Mouse (Mus musculus): ENCODE measurements around the gene Zfhx3. TPM values are rescaled to one million over a fixed set of nuclear protein-coding genes. Genes with fewer than 3 reads are reported as not detected.

Zfhx3 gene
- polyA plus RNA-seq, 1 experiment from 2014 or later, result 19.8 TPM

DNA sequence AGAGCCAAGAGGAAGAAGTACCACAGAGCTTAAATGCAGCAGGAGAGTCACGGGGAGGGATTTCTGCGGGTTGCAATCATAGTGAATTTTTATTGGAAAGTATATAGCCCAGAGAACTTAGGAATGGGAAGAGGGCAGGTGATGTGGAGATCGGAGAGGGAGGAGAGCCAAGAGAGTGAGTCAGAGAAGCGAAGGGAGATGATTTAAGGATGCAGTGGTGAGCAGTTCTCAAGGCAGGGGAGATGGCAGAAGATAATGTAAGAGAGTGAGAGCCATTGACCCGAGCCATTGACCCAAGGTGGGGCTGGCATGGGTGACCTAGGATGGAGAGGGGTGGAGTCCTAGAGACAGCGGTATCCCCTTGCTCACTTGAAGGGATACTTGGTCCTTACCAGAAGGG, 838.3 kb downstream of the Zfhx3 start:
- Histone ChIP-seq H3K27me3 (ENCODE audit: insufficient read depth, low read length) (no peaks in the 10 kb centered on the region), H3K36me3 (ENCODE audit: insufficient read depth) (no peaks in the 10 kb centered on the region), H3K4me1 (ENCODE audit: insufficient read depth) (peaks cover 11% of the 10 kb centered on the region), H3K9me3 (ENCODE audit: low read depth, low read length) (no peaks in the 10 kb centered on the region), H3K9ac (no peak overlapping the region), H3K4me2 (no peak overlapping the region), H3K4me3 (ENCODE audit: low read depth, low read length) (no peak overlapping the region), H3K27ac (ENCODE audit: low read depth) (peak overlapping the region; percentile 30; the same call in 1 of the 2 replicates)
- ATAC-seq (ENCODE audit: insufficient read depth) (no peak), DNase-seq (no peak)
- 83% methylated on average over 6 of the region's 6 CpGs for WGBS
- TF ChIP-seq CTCF (IDR thresholded peaks at IDR 0.05; ENCODE audit: low read depth), result no peak

DNA sequence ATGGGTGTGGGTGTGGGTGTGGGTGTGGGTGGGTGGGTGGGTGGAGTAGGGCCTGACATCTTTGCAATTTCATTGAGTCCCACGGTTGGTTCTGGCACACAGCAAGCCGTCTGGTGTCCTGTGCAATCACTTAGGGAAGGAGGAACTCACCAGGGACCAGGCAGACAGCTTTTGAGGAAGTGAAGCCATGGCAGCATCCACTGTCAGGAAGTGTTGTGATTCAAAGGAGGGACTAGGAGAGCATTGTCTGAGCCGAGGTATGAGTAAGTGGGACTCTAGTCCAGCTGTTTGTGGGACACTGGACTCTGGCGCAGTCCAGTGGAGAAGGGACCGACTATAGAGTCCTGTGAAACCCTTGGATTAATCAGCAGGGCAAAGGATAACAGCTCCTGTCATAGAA, 838.7 kb downstream of the Zfhx3 start:
- Histone ChIP-seq H3K9ac (no peak overlapping the region), H3K9me3 (ENCODE audit: low read depth, low read length) (no peaks in the 10 kb centered on the region), H3K4me2 (no peak overlapping the region), H3K36me3 (ENCODE audit: insufficient read depth) (no peaks in the 10 kb centered on the region), H3K4me3 (ENCODE audit: low read depth, low read length) (no peak overlapping the region), H3K4me1 (ENCODE audit: insufficient read depth) (peaks cover 11% of the 10 kb centered on the region), H3K27ac (ENCODE audit: low read depth) (peak overlapping the region; percentile 30; the same call in 1 of the 2 replicates), H3K27me3 (ENCODE audit: insufficient read depth, low read length) (no peaks in the 10 kb centered on the region)
- WGBS, result 65% methylated on average over 5 of the region's 5 CpGs
- no peak for TF ChIP-seq CTCF (IDR thresholded peaks at IDR 0.05; ENCODE audit: low read depth)
- ATAC-seq (ENCODE audit: insufficient read depth), result no peak
- DNase-seq, result no peak

DNA sequence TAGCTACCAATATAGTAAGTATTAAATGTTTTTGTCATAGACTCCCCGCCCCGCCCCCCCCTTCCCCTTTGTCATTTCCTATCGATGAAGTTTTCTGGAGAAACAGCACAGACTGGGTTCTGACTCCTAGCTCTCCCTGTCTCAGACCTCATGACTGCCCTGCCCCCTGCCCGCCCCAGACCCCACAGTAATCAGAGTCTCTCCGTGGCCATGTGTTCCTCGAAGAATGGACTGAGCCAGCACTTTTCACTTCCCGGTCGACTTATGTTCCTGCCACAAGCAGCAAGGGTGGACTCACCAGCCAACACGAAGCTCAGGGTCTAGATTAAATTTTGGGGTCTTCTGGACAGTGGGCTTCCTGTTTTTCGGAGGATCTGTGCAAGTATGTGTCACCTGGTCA, 840.7 kb downstream of the Zfhx3 start:
- no peak for TF ChIP-seq CTCF (IDR thresholded peaks at IDR 0.05; ENCODE audit: low read depth)
- Histone ChIP-seq H3K4me3 (ENCODE audit: low read depth, low read length) (no peak overlapping the region), H3K36me3 (ENCODE audit: insufficient read depth) (no peaks in the 10 kb centered on the region), H3K4me2 (no peak overlapping the region), H3K27ac (ENCODE audit: low read depth) (no peak overlapping the region), H3K9me3 (ENCODE audit: low read depth, low read length) (no peaks in the 10 kb centered on the region), H3K4me1 (ENCODE audit: insufficient read depth) (peaks cover 9% of the 10 kb centered on the region), H3K27me3 (ENCODE audit: insufficient read depth, low read length) (no peaks in the 10 kb centered on the region), H3K9ac (no peak overlapping the region)
- no peak for DNase-seq
- 54% methylated on average over 10 of the region's 10 CpGs for WGBS
- no peak for ATAC-seq (ENCODE audit: insufficient read depth)

DNA sequence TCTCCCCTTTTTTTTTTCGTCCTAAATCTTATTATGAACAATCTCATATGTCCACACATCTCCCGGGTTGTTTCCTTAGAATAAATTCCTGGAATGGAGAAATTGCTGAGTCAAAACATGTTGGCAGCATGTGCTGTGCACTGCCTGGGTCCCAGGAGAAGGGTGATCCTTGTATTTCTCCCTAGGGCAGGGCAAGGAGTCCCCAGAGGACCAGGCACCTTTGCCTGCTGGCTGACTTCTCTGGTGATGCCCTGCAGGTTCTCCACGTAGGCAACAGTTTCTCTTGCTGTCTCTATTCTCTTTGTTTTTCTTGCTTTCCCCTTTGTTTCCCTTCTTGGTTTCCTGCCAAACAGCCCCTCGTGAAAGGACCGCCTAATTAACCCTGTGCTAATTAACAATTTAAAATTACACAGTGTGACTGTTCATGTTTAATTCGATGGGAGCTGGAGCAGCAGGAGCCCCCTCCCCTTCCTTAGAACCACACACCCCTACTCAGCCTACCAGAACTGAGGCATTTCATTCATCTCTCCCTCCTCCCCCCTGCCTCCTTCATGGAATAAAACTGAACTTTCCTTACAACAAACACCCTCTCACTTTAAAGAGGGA, 845.8 kb downstream of the Zfhx3 start:
- Histone ChIP-seq H3K4me3 (ENCODE audit: low read depth, low read length) (no peak overlapping the region), H3K27ac (ENCODE audit: low read depth) (no peak overlapping the region), H3K27me3 (ENCODE audit: insufficient read depth, low read length) (no peaks in the 10 kb centered on the region), H3K4me1 (ENCODE audit: insufficient read depth) (peaks cover 13% of the 10 kb centered on the region), H3K9me3 (ENCODE audit: low read depth, low read length) (peaks cover 9% of the 10 kb centered on the region; the same call in 1 of the 2 replicates), H3K4me2 (no peak overlapping the region), H3K36me3 (ENCODE audit: insufficient read depth) (peaks cover 11% of the 10 kb centered on the region), H3K9ac (no peak overlapping the region)
- ATAC-seq (ENCODE audit: insufficient read depth) (no peak), DNase-seq (no peak)
- WGBS, result 28% methylated on average over 6 of the region's 6 CpGs
- no peak for TF ChIP-seq CTCF (IDR thresholded peaks at IDR 0.05; ENCODE audit: low read depth)

DNA sequence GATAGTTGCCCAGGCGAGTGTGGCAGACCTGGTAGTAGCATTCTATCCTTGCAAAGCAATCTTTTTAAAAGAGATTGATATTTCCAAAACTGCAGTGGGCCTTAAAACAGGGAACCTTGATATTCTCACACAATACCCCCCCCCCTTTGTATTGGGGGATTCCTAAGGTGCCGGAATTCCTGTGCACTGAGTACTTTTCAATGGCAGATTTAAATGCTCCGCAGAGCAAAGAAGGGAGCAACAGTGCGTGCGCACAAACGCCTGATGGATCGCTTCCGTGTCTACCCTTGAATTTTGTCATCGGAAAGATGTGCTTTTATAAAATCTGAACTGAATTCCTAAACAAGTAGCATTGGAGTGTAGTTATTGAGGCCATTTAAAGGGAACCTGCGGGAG, 846.3 kb downstream of the Zfhx3 start:
- H3K36me3 ChIP-seq (ENCODE audit: insufficient read depth), result peaks cover 16% of the 10 kb centered on the region
- peaks cover 13% of the 10 kb centered on the region for H3K4me1 ChIP-seq (ENCODE audit: insufficient read depth)
- no peak overlapping the region for H3K9ac ChIP-seq
- no peaks in the 10 kb centered on the region for H3K27me3 ChIP-seq (ENCODE audit: insufficient read depth, low read length)
- ATAC-seq (ENCODE audit: insufficient read depth), result no peak
- H3K27ac ChIP-seq (ENCODE audit: low read depth), result no peak overlapping the region
- no peak for TF ChIP-seq CTCF (IDR thresholded peaks at IDR 0.05; ENCODE audit: low read depth)
- H3K4me3 ChIP-seq (ENCODE audit: low read depth, low read length), result no peak overlapping the region
- WGBS, result 45% methylated on average over 10 of the region's 10 CpGs
- H3K4me2 ChIP-seq, result peak overlapping the region; percentile 15; the same call in 1 of the 2 replicates
- peaks cover 14% of the 10 kb centered on the region; the same call in 1 of the 2 replicates for H3K9me3 ChIP-seq (ENCODE audit: low read depth, low read length)
- no peak for DNase-seq

DNA sequence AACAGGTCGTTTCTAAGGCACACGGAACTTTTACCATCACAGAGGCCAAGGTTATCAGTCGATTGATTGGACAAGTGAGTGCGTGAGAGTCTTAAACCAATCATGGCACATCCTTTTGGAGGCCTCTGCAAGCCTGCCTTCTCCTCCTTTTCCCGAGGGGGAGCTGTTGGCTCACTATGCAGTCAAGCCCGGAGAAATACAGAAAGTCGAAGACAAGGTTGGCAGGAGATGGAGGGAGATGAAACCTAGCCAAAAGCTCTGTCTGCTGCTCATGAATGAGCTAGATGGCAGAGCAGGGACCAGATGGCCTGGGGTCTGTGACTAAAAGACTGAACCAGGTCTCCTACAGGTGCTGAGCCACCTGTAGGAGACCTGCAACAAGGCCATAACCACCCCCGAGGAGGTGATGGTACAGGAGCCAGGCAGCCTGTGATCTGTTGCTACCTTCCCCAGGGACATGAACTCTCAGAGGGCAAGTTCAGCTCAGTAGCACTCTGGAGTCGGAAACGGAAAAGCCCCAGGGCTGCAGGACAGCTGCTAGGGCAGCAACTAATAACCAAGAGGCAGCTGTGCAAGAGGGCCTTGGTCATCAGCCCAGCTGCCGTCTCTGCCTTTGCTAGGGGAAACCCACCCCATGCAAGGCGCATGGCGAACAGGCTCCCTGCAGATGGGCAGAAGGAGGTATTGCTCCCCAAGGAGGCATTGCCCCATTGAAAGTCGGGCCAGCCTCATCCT, 848.3 kb downstream of the Zfhx3 start:
- peaks cover 36% of the 10 kb centered on the region for H3K36me3 ChIP-seq (ENCODE audit: insufficient read depth)
- no peak overlapping the region for H3K27ac ChIP-seq (ENCODE audit: low read depth)
- H3K4me1 ChIP-seq (ENCODE audit: insufficient read depth), result peaks cover 13% of the 10 kb centered on the region
- H3K4me3 ChIP-seq (ENCODE audit: low read depth, low read length), result no peak overlapping the region
- TF ChIP-seq CTCF (IDR thresholded peaks at IDR 0.05; ENCODE audit: low read depth), result peak; percentile 74
- DNase-seq (peak; percentile 86), ATAC-seq (ENCODE audit: insufficient read depth) (no peak)
- peaks cover 19% of the 10 kb centered on the region; the same call in 1 of the 2 replicates for H3K9me3 ChIP-seq (ENCODE audit: low read depth, low read length)
- 52% methylated on average over 14 of the region's 14 CpGs for WGBS
- H3K9ac ChIP-seq, result no peak overlapping the region
- H3K4me2 ChIP-seq, result no peak overlapping the region
- no peaks in the 10 kb centered on the region for H3K27me3 ChIP-seq (ENCODE audit: insufficient read depth, low read length)

DNA sequence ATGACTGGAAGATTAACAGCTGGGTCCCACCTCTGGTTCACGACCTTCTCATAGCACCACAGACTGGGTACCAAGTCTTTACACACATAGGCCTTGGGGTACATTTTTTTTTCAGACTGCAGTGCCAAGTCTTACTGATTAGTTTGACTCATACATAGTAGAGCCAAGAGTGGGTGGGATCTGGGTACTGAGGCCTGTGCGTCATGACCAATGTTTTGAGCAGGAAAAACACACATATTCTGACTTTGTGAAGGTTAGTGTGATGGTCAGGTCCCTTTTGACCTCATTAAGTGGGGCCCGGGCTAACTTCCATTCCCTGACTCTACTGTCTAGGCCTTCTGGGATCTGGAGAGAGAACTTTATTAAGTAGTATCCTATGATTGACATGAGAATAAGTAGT, 853.6 kb downstream of the Zfhx3 start:
- DNase-seq (no peak), ATAC-seq (ENCODE audit: insufficient read depth) (no peak)
- Histone ChIP-seq H3K9me3 (ENCODE audit: low read depth, low read length) (peaks cover 19% of the 10 kb centered on the region; the same call in 1 of the 2 replicates), H3K4me1 (ENCODE audit: insufficient read depth) (peaks cover 20% of the 10 kb centered on the region), H3K36me3 (ENCODE audit: insufficient read depth) (peaks cover 55% of the 10 kb centered on the region), H3K27ac (ENCODE audit: low read depth) (no peak overlapping the region), H3K4me2 (no peak overlapping the region), H3K27me3 (ENCODE audit: insufficient read depth, low read length) (no peaks in the 10 kb centered on the region), H3K4me3 (ENCODE audit: low read depth, low read length) (no peak overlapping the region), H3K9ac (no peak overlapping the region)
- TF ChIP-seq CTCF (IDR thresholded peaks at IDR 0.05; ENCODE audit: low read depth), result no peak
- 91% methylated on average over 3 of the region's 3 CpGs for WGBS

All from lung, embryonic 14.5 days (tissue).